Mouse (Mus musculus) limb, embryonic 12.5 days (tissue): Measurements from ENCODE around the gene Bst2. TPM values are rescaled to one million over a fixed set of nuclear protein-coding genes. Genes with fewer than 3 reads are reported as not detected.

Experiments
- ATAC-seq: fragments of 200-750 bp; cut with Nextera tagmentation; 2 replicates; pipeline ENCODE4 v1.8.0; 2017; ENCODE audit warnings: low read depth, moderate TSS enrichment; ENCODE audit not compliant: insufficient number of reproducible peaks, insufficient read depth, low FRiP score, low TSS enrichment
- H3K27ac ChIP-seq: fragments of 300-500 bp; sonication (generic); 2 replicates; pipeline ENCODE4 v1.5.1; 2016; ENCODE audit warnings: mild to moderate bottlenecking, moderate library complexity
- H3K27me3 ChIP-seq: fragments of 300-500 bp; sonication (generic); 2 replicates; pipeline ENCODE4 v1.6.1; 2016; ENCODE audit warnings: mild to moderate bottlenecking, moderate library complexity
- H3K36me3 ChIP-seq: fragments of 300-500 bp; sonication (generic); 2 replicates; pipeline ENCODE4 v1.6.1; 2016; ENCODE audit warnings: mild to moderate bottlenecking, moderate library complexity
- H3K4me1 ChIP-seq: fragments of 300-500 bp; sonication (generic); replicated peaks from 2 replicates; pipeline ENCODE4 v1.6.1; 2016
- H3K4me2 ChIP-seq: fragments of 300-500 bp; sonication (generic); 2 replicates; pipeline ENCODE4 v1.6.1; 2016; ENCODE audit warnings: mild to moderate bottlenecking, moderate library complexity
- H3K4me3 ChIP-seq: fragments of 300-500 bp; sonication (generic); replicated peaks from 2 replicates; pipeline ENCODE4 v1.5.1; 2016; ENCODE audit warnings: mild to moderate bottlenecking
- H3K9ac ChIP-seq: fragments of 300-500 bp; sonication (generic); replicated peaks from 2 replicates; pipeline ENCODE4 v1.6.1; 2016; ENCODE audit warnings: mild to moderate bottlenecking, moderate library complexity
- H3K9me3 ChIP-seq: fragments of 300-500 bp; sonication (generic); 2 replicates; pipeline ENCODE4 v1.6.1; 2016; ENCODE audit warnings: mild to moderate bottlenecking, moderate library complexity
- WGBS: fragments of 180-500 bp; shearing (Covaris S2); methylation state at CpG from one replicate; pipeline ENCODE4 v1.1.7; 2016; 5-methylcytosine and 5-hydroxymethylcytosine counted together
- polyA plus RNA-seq: library from polyadenylated mRNA; unstranded; fragments of >200 nt; fragmentation: Nextera tagmentation; extraction: Ambion mirVana; gene quantifications from 2 replicates; pipeline ENCODE4 v1.2.1, GENCODE M21; 2016

The Bst2 gene
- polyA plus RNA-seq, 1 experiment from 2014 or later = 8.1 TPM

DNA sequence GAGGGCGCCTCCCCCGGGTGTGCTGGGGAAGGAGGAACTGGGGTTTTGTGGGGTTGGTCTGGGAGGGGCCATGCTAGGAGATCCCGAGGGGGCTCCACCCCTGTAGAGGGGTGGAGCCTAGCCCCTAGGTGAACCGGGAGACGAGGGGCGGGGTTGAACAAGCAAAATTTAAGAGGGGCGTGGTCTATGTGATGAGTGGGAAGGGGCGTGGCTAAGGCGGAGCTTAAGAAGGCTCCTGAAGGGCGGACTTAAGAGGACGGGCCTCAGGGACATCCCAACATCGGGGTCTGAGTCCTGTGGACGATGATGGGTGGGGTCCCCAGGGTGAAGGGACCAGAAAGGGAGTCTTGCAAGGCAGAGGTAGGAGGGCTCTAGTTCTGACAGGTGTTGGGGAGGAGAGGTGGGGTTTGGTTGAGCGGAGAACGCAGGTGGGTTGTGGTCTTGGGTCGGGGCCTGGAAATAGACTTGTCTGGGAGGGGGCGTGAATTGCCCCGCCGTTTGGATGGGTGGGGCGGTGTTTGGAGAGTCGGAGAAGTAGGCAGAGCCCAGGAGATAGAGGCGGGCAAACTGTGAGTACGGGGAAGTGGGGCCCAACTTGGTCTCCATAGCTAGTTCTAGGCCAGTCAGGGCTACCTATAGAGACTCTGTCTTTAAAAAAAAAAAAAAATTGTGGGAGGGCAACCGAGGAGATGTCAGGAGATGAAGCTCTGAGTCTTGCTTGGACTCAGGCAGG is 21.9 kb upstream of the Bst2 start:
- no peak overlapping the region for H3K27ac ChIP-seq
- no peak for ATAC-seq
- WGBS = 3% methylated on average over 24 of the region's 24 CpGs

GRCm38 (mm10) chr8:71558071-71558957 is 21.1 kb upstream of the Bst2 start, which contains the start of gene Tmem221:
Tmem221 (minus strand) TSS chr8:71558871.
- Histone ChIP-seq H3K4me1 (peaks cover 21% of the 10 kb centered on the region), H3K4me3 (peak within 1 kb of the TSS; percentile 40), H3K9ac (peak within 1 kb of the TSS; percentile 47; the same call in 1 of the 2 replicates), H3K9me3 (peaks cover 7% of the 10 kb centered on the region; the same call in 1 of the 2 replicates), H3K27ac (no peak within 1 kb of the TSS), H3K36me3 (no peaks in the 10 kb centered on the region), H3K4me2 (peak within 1 kb of the TSS; percentile 60), H3K27me3 (peaks cover 95% of the 10 kb centered on the region)
- ATAC-seq = no peak
- WGBS = 4% methylated on average over 66 of the region's 70 CpGs

More for the DNA sequence above, 21.9 kb upstream of the Bst2 start:
- H3K9me3 ChIP-seq = peaks cover 9% of the 10 kb centered on the region
- H3K4me2 ChIP-seq = peak overlapping the region; percentile 60
- peaks cover 100% of the 10 kb centered on the region for H3K27me3 ChIP-seq
- H3K4me3 ChIP-seq = peak overlapping the region; percentile 40
- peaks cover 21% of the 10 kb centered on the region for H3K4me1 ChIP-seq
- no peaks in the 10 kb centered on the region for H3K36me3 ChIP-seq
- H3K9ac ChIP-seq = peak overlapping the region; percentile 47; the same call in 1 of the 2 replicates

DNA sequence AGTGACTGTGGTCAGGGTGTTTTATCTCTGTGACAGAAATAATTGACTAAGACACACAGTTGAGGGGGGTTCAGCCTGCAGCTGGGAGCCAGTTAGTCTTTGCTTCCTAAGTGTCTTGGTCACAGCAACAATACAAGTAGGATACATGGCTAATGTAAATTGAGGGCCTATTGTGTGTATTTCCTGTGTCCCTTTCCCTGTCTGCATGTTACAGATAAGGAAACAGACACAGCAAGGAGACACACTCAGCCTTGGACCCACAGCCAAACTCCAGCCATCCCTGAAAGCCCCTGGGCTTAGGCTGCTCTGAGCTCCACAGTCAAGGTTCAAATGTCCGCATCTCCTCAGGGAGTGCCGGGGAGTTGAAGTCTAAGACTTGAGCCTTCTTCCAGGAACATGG is 17.4 kb upstream of the Bst2 start:
- WGBS = 88% methylated on average over 2 of the region's 2 CpGs
- no peak for ATAC-seq
- H3K27me3 ChIP-seq = peaks cover 59% of the 10 kb centered on the region

GRCm38 (mm10) chr8:71554001-71554400 is 16.7 kb upstream of the Bst2 start:
- 74% methylated on average over 6 of the region's 6 CpGs for WGBS
- peaks cover 10% of the 10 kb centered on the region for H3K4me1 ChIP-seq
- ATAC-seq = no peak

More for the DNA sequence above, 17.4 kb upstream of the Bst2 start:
- Histone ChIP-seq H3K4me3 (no peak overlapping the region), H3K9me3 (peaks cover 7% of the 10 kb centered on the region; the same call in 1 of the 2 replicates), H3K27ac (no peak overlapping the region), H3K4me2 (no peak overlapping the region), H3K36me3 (no peaks in the 10 kb centered on the region), H3K4me1 (peaks cover 12% of the 10 kb centered on the region), H3K9ac (no peak overlapping the region)

DNA sequence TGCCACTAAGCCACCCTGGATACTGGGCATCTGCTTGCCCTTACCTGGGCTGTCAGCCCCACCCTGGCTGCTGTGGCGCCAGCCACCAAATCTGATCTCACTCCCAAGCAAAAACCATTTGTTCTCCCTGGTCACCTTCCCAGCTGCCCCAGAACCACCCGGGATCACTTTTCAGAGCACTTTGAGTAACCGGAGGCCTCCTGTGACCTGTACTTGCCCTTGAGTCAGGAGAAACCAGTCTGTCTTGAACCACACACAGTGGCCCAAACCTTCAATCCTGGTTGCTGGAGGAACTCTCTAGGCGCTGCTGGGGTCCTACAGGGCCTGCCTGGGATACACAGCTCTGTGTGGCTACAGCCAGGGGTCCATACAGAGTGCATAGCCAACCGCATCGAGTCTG is 15.5 kb upstream of the Bst2 start:
- no peak overlapping the region for H3K27ac ChIP-seq
- WGBS = 41% methylated on average over 6 of the region's 6 CpGs

More at GRCm38 (mm10) chr8:71554001-71554400, 16.7 kb upstream of the Bst2 start:
- Histone ChIP-seq H3K9me3 (peaks cover 6% of the 10 kb centered on the region; the same call in 1 of the 2 replicates), H3K27ac (no peak overlapping the region), H3K36me3 (no peaks in the 10 kb centered on the region), H3K9ac (no peak overlapping the region), H3K27me3 (peaks cover 52% of the 10 kb centered on the region), H3K4me3 (no peak overlapping the region), H3K4me2 (no peak overlapping the region)

GRCm38 (mm10) chr8:71550754-71551153 is 13.5 kb upstream of the Bst2 start:
- ATAC-seq = no peak
- no peak overlapping the region for H3K27ac ChIP-seq
- WGBS = 61% methylated on average over 7 of the region's 7 CpGs

More for the DNA sequence above, 15.5 kb upstream of the Bst2 start:
- no peak for ATAC-seq
- no peaks in the 10 kb centered on the region for H3K4me1 ChIP-seq
- H3K4me3 ChIP-seq = no peak overlapping the region
- H3K9me3 ChIP-seq = no peaks in the 10 kb centered on the region
- H3K4me2 ChIP-seq = no peak overlapping the region
- H3K9ac ChIP-seq = no peak overlapping the region
- peaks cover 9% of the 10 kb centered on the region for H3K36me3 ChIP-seq
- H3K27me3 ChIP-seq = peaks cover 40% of the 10 kb centered on the region

GRCm38 (mm10) chr8:71547590-71547989 is 10.3 kb upstream of the Bst2 start:
- H3K4me2 ChIP-seq = no peak overlapping the region
- 85% methylated on average over 7 of the region's 7 CpGs for WGBS
- no peaks in the 10 kb centered on the region for H3K27me3 ChIP-seq
- H3K27ac ChIP-seq = no peak overlapping the region
- peaks cover 9% of the 10 kb centered on the region for H3K4me1 ChIP-seq
- H3K9me3 ChIP-seq = no peaks in the 10 kb centered on the region
- ATAC-seq = no peak
- no peak overlapping the region for H3K4me3 ChIP-seq
- H3K9ac ChIP-seq = no peak overlapping the region
- peaks cover 37% of the 10 kb centered on the region for H3K36me3 ChIP-seq

More at GRCm38 (mm10) chr8:71550754-71551153, 13.5 kb upstream of the Bst2 start:
- H3K27me3 ChIP-seq = peaks cover 20% of the 10 kb centered on the region
- no peak overlapping the region for H3K4me2 ChIP-seq
- H3K4me3 ChIP-seq = no peak overlapping the region
- peaks cover 27% of the 10 kb centered on the region for H3K36me3 ChIP-seq
- no peaks in the 10 kb centered on the region for H3K4me1 ChIP-seq
- H3K9ac ChIP-seq = no peak overlapping the region
- H3K9me3 ChIP-seq = no peaks in the 10 kb centered on the region

DNA sequence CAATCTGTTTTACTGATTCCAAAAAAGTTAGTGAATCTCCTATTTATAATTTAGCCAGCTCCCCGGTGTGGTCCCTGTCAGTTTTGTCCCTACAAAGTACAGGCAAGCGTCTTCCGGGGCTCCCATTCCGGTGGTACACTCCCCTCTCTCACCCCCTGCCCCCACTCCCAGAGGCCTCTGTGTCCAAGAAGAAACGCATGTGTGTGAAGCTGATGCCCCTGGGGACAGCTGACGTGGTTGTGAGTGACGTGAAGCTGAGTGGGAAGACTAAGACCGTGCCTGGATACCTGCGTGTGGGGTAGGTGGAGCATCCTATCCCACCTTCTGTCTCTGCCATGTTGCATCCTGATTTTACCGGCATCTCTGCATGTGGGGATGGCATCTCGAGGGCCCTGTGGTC is 7.8 kb upstream of the Bst2 start:
- H3K27ac ChIP-seq = no peak overlapping the region
- H3K27me3 ChIP-seq = no peaks in the 10 kb centered on the region
- H3K4me1 ChIP-seq = peaks cover 9% of the 10 kb centered on the region
- peaks cover 37% of the 10 kb centered on the region for H3K36me3 ChIP-seq
- H3K4me3 ChIP-seq = no peak overlapping the region
- H3K9ac ChIP-seq = no peak overlapping the region
- WGBS = 92% methylated on average over 11 of the region's 11 CpGs
- no peak for ATAC-seq
- no peaks in the 10 kb centered on the region for H3K9me3 ChIP-seq
- H3K4me2 ChIP-seq = no peak overlapping the region

DNA sequence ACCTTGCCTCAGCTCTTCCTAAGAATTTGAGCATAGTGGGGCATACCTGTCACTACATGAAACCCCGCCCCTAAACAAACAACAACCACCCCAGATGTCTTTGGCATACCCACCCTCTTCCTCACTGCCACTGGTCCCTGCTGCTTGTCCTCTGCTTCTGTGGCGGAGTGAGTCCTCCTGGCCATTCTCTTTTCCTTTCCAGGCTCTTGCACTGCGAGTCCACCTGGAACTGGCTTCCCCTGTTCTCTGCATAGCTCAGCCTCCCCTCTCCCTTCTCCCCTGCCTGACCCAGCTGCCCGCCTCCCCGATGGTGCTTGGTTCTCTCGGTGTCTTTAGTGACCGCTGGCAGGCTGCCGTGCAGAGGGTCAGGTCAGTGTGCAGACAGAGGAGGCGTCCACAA is 6.5 kb upstream of the Bst2 start:
- peaks cover 35% of the 10 kb centered on the region for H3K36me3 ChIP-seq
- H3K27ac ChIP-seq = no peak overlapping the region
- H3K27me3 ChIP-seq = no peaks in the 10 kb centered on the region
- H3K9me3 ChIP-seq = no peaks in the 10 kb centered on the region
- 87% methylated on average over 9 of the region's 9 CpGs for WGBS
- peak overlapping the region; percentile 86 for H3K4me3 ChIP-seq
- no peak for ATAC-seq
- H3K9ac ChIP-seq = peak overlapping the region; percentile 77; the same call in 1 of the 2 replicates
- H3K4me1 ChIP-seq = peaks cover 9% of the 10 kb centered on the region
- peak overlapping the region; percentile 80 for H3K4me2 ChIP-seq

GRCm38 (mm10) chr8:71542632-71543343 is 5.5 kb upstream of the Bst2 start, which contains the start of gene Mvb12a:
Mvb12a (plus strand) TSS chr8:71542922.
- Histone ChIP-seq H3K9me3 (no peaks in the 10 kb centered on the region), H3K27ac (0 out of 2 replicates have a peak within 1 kb of the TSS, but pooled peaks have one; percentile 50), H3K4me2 (peak within 1 kb of the TSS; percentile 80), H3K27me3 (peaks cover 6% of the 10 kb centered on the region; the same call in 1 of the 2 replicates), H3K9ac (peak within 1 kb of the TSS; percentile 77), H3K4me1 (peaks cover 13% of the 10 kb centered on the region), H3K36me3 (peaks cover 28% of the 10 kb centered on the region), H3K4me3 (peak within 1 kb of the TSS; percentile 86)
- under 1% methylated on average over 55 of the region's 55 CpGs for WGBS
- ATAC-seq = peak; percentile 93
